Mouse (Mus musculus) kidney, adult 10 weeks (tissue): ENCODE data around the gene Sbk3. TPM values are rescaled to one million over a fixed set of nuclear protein-coding genes. Genes with fewer than 3 reads are reported as not detected.

Experiments used
- polyA plus RNA-seq: library from polyadenylated mRNA; stranded (reverse); fragments of 350-450 nt; fragmentation: Illumina TruSeq; extraction: RNeasy Lipid Tissue Mini Kit (QIAGEN cat#74804); gene quantifications from one replicate; pipeline ENCODE4 v1.2.3, GENCODE M21; 2014; ENCODE audit warnings: low read depth, low replicate concordance

The Sbk3 gene
- not detected for polyA plus RNA-seq

DNA sequence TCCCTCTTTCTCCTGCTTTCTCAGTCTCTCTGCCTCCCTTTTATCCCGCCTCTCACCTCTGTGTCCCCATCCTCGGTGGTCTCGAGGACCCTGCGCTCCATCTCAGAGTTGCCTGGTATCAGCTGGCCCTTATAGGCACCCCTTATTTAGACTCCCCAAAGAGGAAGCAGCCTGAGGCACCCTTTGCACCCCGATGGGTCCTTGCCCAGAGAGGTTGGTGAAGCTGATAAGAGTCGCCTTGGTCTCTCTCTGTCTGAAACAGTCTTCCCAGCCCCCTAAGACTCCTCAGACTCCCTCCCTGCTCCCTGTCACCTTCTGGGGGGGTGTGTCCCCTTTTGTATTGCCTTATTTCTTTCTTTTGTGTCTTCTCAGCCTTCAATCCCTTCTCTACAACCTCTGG lies at the start of gene Sbk3:
Sbk3 (minus strand) TSS at position 101 of the 400 bp plus-strand sequence.

DNA sequence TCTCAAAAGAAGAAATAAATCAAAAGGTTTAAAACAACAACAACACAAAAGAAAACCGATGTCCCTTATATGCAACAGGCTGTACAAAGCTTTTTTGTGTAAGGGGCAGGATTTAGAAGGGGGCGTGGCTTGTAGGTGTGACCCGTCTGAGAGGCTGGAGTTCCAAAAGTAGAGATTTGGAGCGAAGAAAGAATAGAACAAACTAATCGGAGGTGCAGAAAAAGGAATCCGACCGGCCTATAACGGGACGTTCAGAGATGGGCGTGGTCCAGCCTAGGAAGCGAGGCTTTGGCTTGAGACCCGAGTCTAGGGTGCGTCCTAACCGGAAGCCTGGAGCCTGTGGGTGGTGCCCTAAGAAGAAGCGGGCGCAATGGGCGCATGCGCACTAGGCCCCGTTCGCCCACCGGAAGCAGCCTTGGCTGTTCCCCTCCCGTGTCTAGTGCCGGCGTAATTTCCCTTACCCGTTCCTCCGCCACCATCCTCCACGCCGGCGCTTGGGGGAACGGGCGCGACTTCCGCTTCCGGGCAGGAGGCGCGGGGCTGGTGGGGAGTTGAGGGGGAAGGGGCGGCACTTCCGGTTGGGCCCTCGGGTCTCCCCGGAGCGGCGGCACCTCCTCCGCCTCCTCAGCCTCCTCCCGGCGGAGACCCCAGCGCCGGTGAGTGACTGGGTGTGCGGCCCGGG lies 49.2 kb upstream of the Sbk3 start, which contains the start of the genes Zfp865 and Ccdc106:
Zfp865 (plus strand) TSS at position 377 of the 682 bp plus-strand sequence.
Ccdc106 (plus strand) TSS at position 554 of the 682 bp plus-strand sequence.

DNA sequence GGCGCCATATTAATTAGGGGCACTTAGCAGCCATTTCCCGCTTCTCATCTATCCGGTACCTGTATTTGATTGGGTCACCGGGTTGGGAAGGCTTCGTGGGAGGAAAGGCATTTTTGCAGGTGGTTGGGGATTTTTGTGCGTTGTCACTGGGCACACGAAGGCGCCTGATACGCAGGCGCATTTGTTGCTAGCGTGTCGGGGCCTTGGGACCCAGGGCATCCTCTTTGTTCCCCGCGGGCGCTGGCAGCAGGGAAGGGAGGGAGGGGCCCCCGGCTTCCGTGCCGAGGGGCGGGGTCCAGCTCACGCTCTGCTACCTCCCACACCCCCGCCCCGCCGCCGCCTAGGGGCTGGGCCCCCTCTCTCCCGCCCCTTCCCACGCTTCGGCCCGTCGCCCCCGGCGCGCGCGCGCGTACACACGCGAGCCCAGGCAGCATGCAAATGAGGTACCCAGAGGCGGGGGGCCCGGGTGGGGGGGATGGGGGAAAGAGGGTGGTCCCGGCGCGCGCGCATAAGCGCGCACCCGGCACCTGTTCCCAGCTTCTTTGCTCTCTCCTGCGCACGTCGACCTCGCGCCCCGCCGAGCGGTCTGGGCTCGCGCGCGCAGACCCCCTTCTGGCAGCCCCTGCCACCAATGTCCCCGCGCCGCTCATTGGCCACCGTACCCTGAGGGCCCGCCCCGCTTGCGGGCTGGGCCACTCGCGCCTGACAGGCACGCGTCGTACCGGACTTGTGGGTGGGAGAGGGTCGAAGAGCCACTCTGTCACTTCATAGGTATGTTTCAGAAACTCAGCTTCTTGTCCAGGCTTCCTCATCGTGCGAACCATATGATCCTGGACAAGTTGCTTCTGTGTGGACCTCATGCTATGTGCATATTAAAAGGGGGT lies 44.4 kb upstream of the Sbk3 start, which contains the start of gene Gm44973:
Gm44973 (plus strand) TSS at position 379 of the 884 bp plus-strand sequence.

DNA sequence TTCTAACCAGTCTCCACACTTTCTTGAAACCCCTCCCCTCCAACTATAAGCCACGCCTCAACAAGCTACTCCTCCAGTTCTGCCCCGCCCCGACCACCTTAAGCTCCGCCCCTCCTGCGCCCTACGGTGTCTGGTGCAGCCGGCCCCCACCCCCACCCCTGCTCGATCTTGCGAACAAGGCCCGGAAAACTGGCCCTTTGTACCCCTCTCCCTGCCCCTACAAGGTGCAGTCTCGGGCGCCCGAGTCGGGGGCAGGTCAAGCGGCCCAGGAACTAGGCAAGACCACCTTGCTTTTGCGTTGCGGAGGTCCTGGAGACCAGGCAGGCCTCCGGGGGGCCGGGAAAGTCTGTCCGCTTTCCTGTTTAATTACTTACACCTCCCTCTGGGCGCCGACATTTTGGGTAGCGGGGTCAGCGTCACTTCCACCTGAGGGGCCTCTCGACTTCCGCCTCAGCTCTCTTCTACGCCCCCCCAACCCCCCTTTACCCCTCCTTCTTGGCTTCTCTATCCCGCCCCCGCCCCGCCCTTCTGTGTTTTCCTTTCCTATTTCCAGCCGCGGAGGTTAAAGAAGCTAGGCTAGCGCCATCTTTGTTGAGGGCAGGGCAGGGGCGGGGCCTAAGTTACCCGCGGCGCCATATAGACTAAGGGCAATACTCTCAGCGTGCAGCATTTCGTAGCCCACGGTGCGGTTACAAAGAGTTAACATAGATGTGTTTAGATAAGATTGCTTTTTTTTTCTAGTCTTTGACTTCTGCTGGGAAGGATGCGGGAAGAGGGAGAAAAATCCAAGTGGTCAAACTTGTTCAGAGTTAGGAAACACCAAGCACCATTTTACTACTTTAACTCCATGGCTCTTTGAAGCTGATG lies 43.5 kb upstream of the Sbk3 start, which contains the start of the genes Zfp524 and Fiz1:
Zfp524 (plus strand) TSS at position 165 of the 867 bp plus-strand sequence.
Fiz1 (minus strand) TSS at position 447 of the 867 bp plus-strand sequence.

DNA sequence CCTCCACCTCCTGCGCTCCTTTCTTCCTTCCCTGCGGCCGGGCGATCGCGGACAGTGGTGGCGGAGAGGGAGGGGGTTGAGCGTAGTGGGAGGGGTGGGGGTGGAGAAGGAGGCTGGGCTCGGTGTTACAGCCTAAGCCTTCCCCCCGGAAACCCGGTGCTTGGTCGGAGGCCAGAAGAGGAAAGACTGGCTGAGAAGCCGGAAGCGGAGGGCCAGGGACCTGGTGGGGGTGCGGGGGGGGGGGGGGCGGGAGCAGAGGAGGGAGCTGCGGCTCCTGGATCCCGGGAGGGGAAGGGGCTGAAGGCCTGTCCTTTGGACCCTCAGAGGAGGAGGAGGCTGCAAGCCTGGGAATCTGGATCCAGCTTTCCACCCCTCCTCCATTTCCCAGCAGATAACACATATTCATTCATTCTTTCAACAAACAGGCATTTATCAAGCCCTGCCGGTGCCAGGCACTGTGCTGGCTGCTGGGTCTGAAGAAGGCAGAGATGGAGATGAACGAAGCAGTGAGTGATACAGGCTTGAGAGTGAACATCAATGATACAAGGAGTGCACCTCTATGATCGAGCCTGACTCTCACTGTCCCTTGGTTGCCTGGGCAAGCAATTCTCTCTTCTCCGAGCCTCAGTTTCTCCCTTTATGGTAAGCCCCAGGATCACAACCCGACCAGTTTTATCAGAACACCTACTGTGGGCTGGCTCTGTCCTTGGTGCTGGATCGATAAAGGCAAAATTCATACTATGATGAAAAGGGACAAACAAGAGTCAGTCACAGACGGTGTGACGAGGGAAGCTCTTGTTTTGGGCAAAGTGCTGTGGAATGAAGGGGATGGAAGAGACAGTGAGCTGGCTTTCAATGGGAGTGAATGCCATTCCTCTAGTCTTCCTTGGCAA lies 25.3 kb upstream of the Sbk3 start, which contains the start of gene Zfp579:
Zfp579 (minus strand) TSS at position 156 of the 893 bp plus-strand sequence.

DNA sequence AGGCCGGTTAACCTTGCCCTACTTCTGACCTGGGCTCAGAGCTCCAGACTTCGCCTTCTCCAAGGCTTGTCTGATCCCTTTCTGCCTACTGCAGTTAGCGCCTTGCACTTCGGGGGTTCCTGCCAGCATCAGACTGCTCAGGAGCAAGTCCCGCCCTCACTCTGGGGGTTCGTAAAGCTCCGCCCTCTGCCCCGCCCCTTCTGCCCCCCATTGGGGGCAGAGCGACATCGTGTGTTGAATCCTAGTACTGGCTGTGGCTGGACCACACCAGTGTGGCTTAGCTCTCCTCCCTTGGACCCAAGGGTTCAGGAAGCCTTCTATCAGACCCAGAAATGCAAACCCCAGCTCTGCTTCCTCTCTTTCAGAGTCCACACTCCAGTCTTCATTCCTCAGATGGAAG lies 6.7 kb downstream of the Sbk3 start, which contains the start of gene Sbk2:
Sbk2 (minus strand) TSS at position 135 of the 400 bp plus-strand sequence.

DNA sequence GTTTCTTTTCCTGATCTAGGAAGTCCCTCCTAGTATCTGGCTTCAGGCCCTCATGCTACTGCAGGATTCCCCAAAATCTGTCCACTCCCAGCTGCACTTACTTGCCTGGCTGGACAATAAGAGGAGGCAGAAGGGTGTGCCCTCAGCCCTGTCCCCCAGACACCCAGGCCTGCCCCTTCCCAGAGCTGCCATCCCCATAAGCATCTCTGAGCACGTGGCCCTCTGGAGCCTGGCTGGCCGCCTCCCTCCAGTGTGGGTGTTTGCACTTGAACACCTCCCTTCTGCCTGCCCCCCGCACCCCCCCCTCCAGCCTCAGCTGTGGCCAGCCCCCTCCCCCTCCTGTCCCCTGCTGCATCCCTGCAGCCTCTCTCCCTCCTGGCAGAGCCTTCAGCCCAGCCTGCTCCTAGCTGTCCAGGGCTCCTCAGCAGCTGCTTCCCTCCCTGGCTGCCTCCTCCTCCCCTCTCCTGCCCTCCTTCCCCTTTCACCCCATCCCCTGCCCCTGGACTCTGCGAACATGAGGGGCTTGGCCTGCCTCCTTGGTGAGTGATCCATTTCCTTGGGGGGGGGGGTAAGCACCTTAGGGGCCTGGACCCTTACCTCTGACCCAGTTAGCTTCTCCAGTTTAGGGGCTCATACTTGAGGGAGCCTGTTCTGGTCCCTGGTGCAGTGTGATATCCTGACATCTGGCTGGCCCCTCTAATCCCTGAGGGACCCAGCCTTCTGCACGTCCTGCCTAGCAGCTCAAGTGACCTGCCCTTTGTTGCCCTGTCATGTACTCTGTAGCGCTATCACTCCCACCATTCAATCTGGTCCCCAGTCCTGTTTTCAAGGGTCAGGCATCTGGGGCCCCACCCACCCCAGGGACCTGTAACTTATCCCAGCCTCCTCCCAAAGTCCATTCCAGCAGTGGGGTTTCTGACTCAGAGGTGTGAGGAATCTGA lies 45.3 kb downstream of the Sbk3 start, which contains the start of gene Ssc5d:
Ssc5d (plus strand) TSS at position 345 of the 941 bp plus-strand sequence.

DNA sequence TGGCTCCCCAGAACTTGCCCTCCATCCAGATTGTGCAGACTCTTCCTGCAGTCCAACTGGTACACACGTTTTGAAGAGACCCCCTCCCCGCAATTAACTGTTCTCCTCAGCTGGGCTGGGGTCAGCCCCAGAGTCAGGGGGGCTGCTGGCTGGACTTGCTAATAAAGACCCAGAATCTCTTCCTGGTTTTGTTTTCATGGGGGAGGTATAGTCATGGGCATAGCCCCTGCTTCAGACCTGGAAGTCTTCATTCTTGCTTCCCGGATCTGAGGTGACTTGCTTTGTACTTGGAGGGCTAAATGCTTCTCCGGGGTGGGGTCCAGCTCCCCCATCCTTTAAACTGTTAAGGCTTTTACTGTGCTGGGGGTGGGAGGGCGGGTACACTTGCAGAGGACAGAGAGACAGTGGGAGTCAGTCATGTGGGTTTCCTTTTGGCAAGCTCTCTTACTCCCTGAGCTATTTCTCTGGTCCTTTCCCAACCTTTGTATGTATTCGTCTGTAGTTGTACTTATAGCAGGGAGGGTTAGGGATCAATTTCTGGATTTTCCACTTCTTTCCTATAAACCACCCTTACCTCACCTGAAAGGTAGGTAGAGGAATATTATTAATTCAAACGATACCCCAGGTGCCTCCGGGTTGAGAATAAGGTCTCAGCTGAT lies 49.0 kb downstream of the Sbk3 start, which contains the start of gene Nat14:
Nat14 (plus strand) TSS at position 205 of the 659 bp plus-strand sequence.

Other genes starting within 250 kb of the Sbk3 start
- not detected for gene Tmem150b, start 245.9 kb downstream of the Sbk3 start, polyA plus RNA-seq
- gene Kmt5c, start 231.1 kb downstream of the Sbk3 start, polyA plus RNA-seq, result 0.89 TPM
- gene Cox6b2, start 218.1 kb downstream of the Sbk3 start, polyA plus RNA-seq, result not detected
- gene Fam71e2, start 199.9 kb downstream of the Sbk3 start, polyA plus RNA-seq, result not detected
- 0.20 TPM for gene Il11, start 188.3 kb downstream of the Sbk3 start, polyA plus RNA-seq
- not detected for gene Tmem190, start 188.2 kb downstream of the Sbk3 start, polyA plus RNA-seq
- 1.3 TPM for gene Tmem238, start 181.5 kb downstream of the Sbk3 start, polyA plus RNA-seq
- gene Rpl28, start 178.3 kb downstream of the Sbk3 start, polyA plus RNA-seq, result 11.3 TPM
- 2.9 TPM for gene Ube2s, start 158.6 kb downstream of the Sbk3 start, polyA plus RNA-seq
- 3.2 TPM for gene Shisa7, start 126.5 kb downstream of the Sbk3 start, polyA plus RNA-seq
- 2.9 TPM for gene Isoc2b, start 100.9 kb downstream of the Sbk3 start, polyA plus RNA-seq
- 5.4 TPM for gene Isoc2a, start 94.0 kb downstream of the Sbk3 start, polyA plus RNA-seq
- gene Gm36210, start 64.7 kb downstream of the Sbk3 start, polyA plus RNA-seq, result not detected
- not detected for gene Zfp628, start 56.0 kb downstream of the Sbk3 start, polyA plus RNA-seq
- gene Nat14, start 49.1 kb downstream of the Sbk3 start, polyA plus RNA-seq, result 0.57 TPM
- not detected for gene Ssc5d, start 45.4 kb downstream of the Sbk3 start, polyA plus RNA-seq
- gene Sbk2, start 6.8 kb downstream of the Sbk3 start, polyA plus RNA-seq, result not detected
- gene Zfp579, start 25.0 kb upstream of the Sbk3 start, polyA plus RNA-seq, result 10.8 TPM
- not detected for gene Zfp524, start 43.2 kb upstream of the Sbk3 start, polyA plus RNA-seq
- gene Fiz1, start 43.5 kb upstream of the Sbk3 start, polyA plus RNA-seq, result 11.1 TPM
- not detected for gene Gm44973, start 44.3 kb upstream of the Sbk3 start, polyA plus RNA-seq
- 2.9 TPM for gene Zfp865, start 49.2 kb upstream of the Sbk3 start, polyA plus RNA-seq
- gene Ccdc106, start 49.4 kb upstream of the Sbk3 start, polyA plus RNA-seq, result 0.49 TPM
- 3.2 TPM for gene 4632433K11Rik, start 63.0 kb upstream of the Sbk3 start, polyA plus RNA-seq
- 5.4 TPM for gene Zfp784, start 67.3 kb upstream of the Sbk3 start, polyA plus RNA-seq
- gene Zfp580, start 80.4 kb upstream of the Sbk3 start, polyA plus RNA-seq, result 0.57 TPM
- gene U2af2, start 91.0 kb upstream of the Sbk3 start, polyA plus RNA-seq, result 6.9 TPM
- 0.93 TPM for gene Epn1, start 109.1 kb upstream of the Sbk3 start, polyA plus RNA-seq
- not detected for gene Rfpl4, start 145.8 kb upstream of the Sbk3 start, polyA plus RNA-seq
- 3.3 TPM for gene Rasl2-9, start 154.8 kb upstream of the Sbk3 start, polyA plus RNA-seq
- gene Vmn1r55, start 178.5 kb upstream of the Sbk3 start, polyA plus RNA-seq, result not detected
- not detected for gene Vmn1r56, start 225.6 kb upstream of the Sbk3 start, polyA plus RNA-seq
- gene Vmn1r57, start 247.3 kb upstream of the Sbk3 start, polyA plus RNA-seq, result not detected